Mouse (Mus musculus): ENCODE measurements around the gene Adgrd1.

The Adgrd1 gene

GRCm38 (mm10) chr5:129249080-129249479, 152.5 kb downstream of the Adgrd1 start:
- no peak for DNase-seq (ENCODE audit: extremely low read depth, low read depth, low spot score)
